Mouse (Mus musculus) adrenal gland, postnatal 14 days (tissue): ENCODE measurements around the gene Clcnkb. TPM values are rescaled to one million over a fixed set of nuclear protein-coding genes. Genes with fewer than 3 reads are reported as not detected.
A peak's percentile ranks its signal among the peaks of the same experiment; 100 is the strongest.

Source experiments
- DNase-seq: peaks from one replicate; pipeline ENCODE4 v3.0.0; 2021; ENCODE audit warnings: mixed read lengths
- long read RNA-seq, 2 experiments: library from polyadenylated mRNA; stranded (forward); transcript quantifications; one replicate each; pipeline ENCODE4 v2.0.0; 2021
- total RNA-seq: library from RNA; stranded (reverse); gene quantifications from 2 replicates; pipeline ENCODE4 v1.2.3, GENCODE M21; 2021

Clcnkb gene
- total RNA-seq: not detected in 2 replicates
- long read RNA-seq, experiment 1: 0 reads
- long read RNA-seq, experiment 2: 0 reads

GRCm38 (mm10) chr4:141415924-141416323, at the start of gene Clcnkb:
Clcnkb (minus strand) TSS chr4:141416014.
- DNase-seq: no peak

- no peak for DNase-seq
These were observed 48.9 kb upstream of the Clcnkb start for GRCm38 (mm10) chr4:141464722-141465121.

- DNase-seq: no peak
These were observed 47.7 kb upstream of the Clcnkb start for GRCm38 (mm10) chr4:141463472-141463871.

- DNase-seq: no peak
These were observed 45.8 kb upstream of the Clcnkb start for GRCm38 (mm10) chr4:141461576-141461975.

- no peak for DNase-seq
These were observed 45.3 kb upstream of the Clcnkb start for GRCm38 (mm10) chr4:141461088-141461487.

GRCm38 (mm10) chr4:141460481-141460880, 44.7 kb upstream of the Clcnkb start:
- DNase-seq: no peak

GRCm38 (mm10) chr4:141459766-141460165, 44.0 kb upstream of the Clcnkb start:
- no peak for DNase-seq

GRCm38 (mm10) chr4:141458888-141459287, 43.1 kb upstream of the Clcnkb start:
- no peak for DNase-seq

GRCm38 (mm10) chr4:141458236-141458635, 42.4 kb upstream of the Clcnkb start:
- DNase-seq: no peak

GRCm38 (mm10) chr4:141456193-141456938, 40.6 kb upstream of the Clcnkb start:
- DNase-seq: no peak

GRCm38 (mm10) chr4:141455526-141455925, 39.7 kb upstream of the Clcnkb start:
- no peak for DNase-seq

GRCm38 (mm10) chr4:141454581-141455350, 39.0 kb upstream of the Clcnkb start:
- no peak for DNase-seq

GRCm38 (mm10) chr4:141451916-141452450, 36.2 kb upstream of the Clcnkb start:
- DNase-seq: peak; percentile 49

- DNase-seq: no peak
These were observed 35.4 kb upstream of the Clcnkb start for GRCm38 (mm10) chr4:141451251-141451650.

GRCm38 (mm10) chr4:141446211-141446610, 30.4 kb upstream of the Clcnkb start:
- no peak for DNase-seq

GRCm38 (mm10) chr4:141445328-141445720, 29.5 kb upstream of the Clcnkb start:
- no peak for DNase-seq

GRCm38 (mm10) chr4:141444451-141445327, 28.9 kb upstream of the Clcnkb start, which contains the start of gene Zbtb17:
Zbtb17 (plus strand) TSS chr4:141444654.
- DNase-seq: peak; percentile 94

- peak; percentile 8 for DNase-seq
These were observed 28.0 kb upstream of the Clcnkb start for GRCm38 (mm10) chr4:141443641-141444429.

- DNase-seq: peak; percentile 15
These were observed 25.1 kb upstream of the Clcnkb start for GRCm38 (mm10) chr4:141440877-141441276.

GRCm38 (mm10) chr4:141439083-141439803, 23.4 kb upstream of the Clcnkb start:
- no peak for DNase-seq
